Mouse (Mus musculus): ENCODE measurements at regions not wholly inside any gene's neighbourhood (a gene's known extent, or its start where the extent isn't known, plus 50 kb on each side); places are given as distances from the start of the nearest gene placed in this dataset.

DNA sequence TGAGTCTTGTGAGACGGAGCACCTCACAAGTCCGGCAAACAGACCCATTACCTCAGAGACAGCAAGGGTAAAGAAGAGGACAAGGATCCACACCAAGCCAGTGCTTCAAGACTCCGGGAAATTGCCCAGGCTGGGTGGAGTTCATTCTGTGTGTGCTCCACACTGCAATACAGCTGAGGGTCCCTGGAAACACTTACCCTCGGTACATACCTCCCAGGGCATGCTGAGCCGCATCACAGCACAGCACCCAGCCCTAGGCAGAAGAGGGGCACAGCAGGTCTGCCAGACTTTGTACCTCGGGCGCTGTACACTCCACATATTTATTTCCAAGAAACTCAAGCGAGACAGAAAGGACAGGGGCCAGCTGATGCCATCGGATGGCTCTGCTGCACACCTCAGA is 54.5 kb upstream of the Cmc1 start:
- no peak overlapping the region for H3K9ac ChIP-seq (replicated peaks; ENCODE audit: low read length, poor library complexity, severe bottlenecking)
- no peaks in the 10 kb centered on the region for H3K27me3 ChIP-seq (ENCODE audit: insufficient read depth, low read length)
- 90% methylated on average over 9 of the region's 9 CpGs for WGBS
- no peaks in the 10 kb centered on the region for H3K9me3 ChIP-seq (ENCODE audit: low read length)
- H3K27ac ChIP-seq (ENCODE audit: low read depth, low read length) = no peak overlapping the region
- no peaks in the 10 kb centered on the region for H3K4me1 ChIP-seq (ENCODE audit: insufficient read depth, low read length)
- H3K4me3 ChIP-seq (ENCODE audit: low read depth, low read length) = no peak overlapping the region
- H3K4me2 ChIP-seq (ENCODE audit: low read depth, low read length, poor library complexity, severe bottlenecking) = no peak overlapping the region
- DNase-seq (ENCODE audit: low spot score) (no peak), ATAC-seq (ENCODE audit: low FRiP score) (no peak)
- no peaks in the 10 kb centered on the region for H3K36me3 ChIP-seq (ENCODE audit: insufficient read depth, low read length)
- TF ChIP-seq CTCF (IDR thresholded peaks at IDR 0.05) = no peak

DNA sequence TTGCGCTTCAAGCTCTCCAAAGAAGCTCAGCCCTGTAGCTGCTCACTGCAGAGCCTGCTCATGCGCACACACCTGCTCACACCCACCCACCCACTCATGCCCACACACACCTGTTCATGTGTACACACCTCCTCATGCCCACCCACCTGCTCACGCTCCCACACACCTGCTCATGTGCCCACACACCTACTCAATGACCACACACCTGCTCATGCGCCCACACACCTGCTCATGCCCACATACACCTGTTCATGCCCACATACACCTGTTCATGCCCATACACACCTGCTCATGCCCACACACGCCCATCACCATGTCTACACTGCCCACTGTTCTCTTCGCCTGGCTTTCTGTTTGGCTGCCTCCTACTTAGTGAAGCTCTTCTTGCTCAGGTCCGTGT is 56.5 kb upstream of the Cmc1 start:
- no peak overlapping the region for H3K4me3 ChIP-seq (ENCODE audit: low read depth, low read length)
- no peaks in the 10 kb centered on the region for H3K27me3 ChIP-seq (ENCODE audit: insufficient read depth, low read length)
- H3K4me1 ChIP-seq (ENCODE audit: insufficient read depth, low read length) = no peaks in the 10 kb centered on the region
- H3K4me2 ChIP-seq (ENCODE audit: low read depth, low read length, poor library complexity, severe bottlenecking) = no peak overlapping the region
- ATAC-seq (ENCODE audit: low FRiP score) = no peak
- H3K36me3 ChIP-seq (ENCODE audit: insufficient read depth, low read length) = no peaks in the 10 kb centered on the region
- TF ChIP-seq CTCF (IDR thresholded peaks at IDR 0.05) = no peak
- no peak for DNase-seq (ENCODE audit: low spot score)
- WGBS = 89% methylated on average over 7 of the region's 7 CpGs
- H3K27ac ChIP-seq (ENCODE audit: low read depth, low read length) = no peak overlapping the region
- H3K9me3 ChIP-seq (ENCODE audit: low read length) = no peaks in the 10 kb centered on the region
- H3K9ac ChIP-seq (replicated peaks; ENCODE audit: low read length, poor library complexity, severe bottlenecking) = no peak overlapping the region

DNA sequence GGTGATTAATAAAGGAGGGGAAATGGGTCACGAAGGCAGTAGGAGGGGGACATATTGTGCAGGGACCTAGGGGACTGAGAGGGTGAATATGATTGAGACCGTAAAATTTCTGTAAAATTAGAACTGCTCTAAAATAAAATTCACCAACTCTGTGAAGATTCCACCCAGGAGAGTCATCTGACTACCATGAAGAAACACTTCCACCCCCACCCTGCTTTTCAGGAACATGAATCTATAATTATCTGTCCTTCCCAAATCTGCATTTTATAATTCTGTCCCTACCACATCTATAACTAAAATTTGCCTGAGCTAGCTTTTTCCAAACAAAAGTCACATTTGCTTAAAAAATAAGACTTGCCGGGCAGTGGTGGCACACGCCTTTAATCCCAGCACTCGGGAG is 69.7 kb upstream of the Cmc1 start:
- no peak overlapping the region for H3K4me2 ChIP-seq (ENCODE audit: low read depth, low read length, poor library complexity, severe bottlenecking)
- no peaks in the 10 kb centered on the region for H3K27me3 ChIP-seq (ENCODE audit: insufficient read depth, low read length)
- ATAC-seq (ENCODE audit: low FRiP score) (no peak), DNase-seq (ENCODE audit: low spot score) (no peak)
- no peaks in the 10 kb centered on the region for H3K36me3 ChIP-seq (ENCODE audit: insufficient read depth, low read length)
- H3K27ac ChIP-seq (ENCODE audit: low read depth, low read length) = no peak overlapping the region
- WGBS = 95% methylated on average over 5 of the region's 5 CpGs
- no peaks in the 10 kb centered on the region for H3K4me1 ChIP-seq (ENCODE audit: insufficient read depth, low read length)
- no peak overlapping the region for H3K4me3 ChIP-seq (ENCODE audit: low read depth, low read length)
- H3K9ac ChIP-seq (replicated peaks; ENCODE audit: low read length, poor library complexity, severe bottlenecking) = no peak overlapping the region
- H3K9me3 ChIP-seq (ENCODE audit: low read length) = 0 out of 2 replicates have a peak, but pooled peaks cover 3% of the 10 kb centered on the region
- no peak for TF ChIP-seq CTCF (IDR thresholded peaks at IDR 0.05)

GRCm38 (mm10) chr9:118221186-118221585 is 71.2 kb upstream of the Cmc1 start:
- H3K4me1 ChIP-seq (ENCODE audit: insufficient read depth, low read length) = no peaks in the 10 kb centered on the region
- H3K36me3 ChIP-seq (ENCODE audit: insufficient read depth, low read length) = no peaks in the 10 kb centered on the region
- H3K4me2 ChIP-seq (ENCODE audit: low read depth, low read length, poor library complexity, severe bottlenecking) = no peak overlapping the region
- no peaks in the 10 kb centered on the region for H3K27me3 ChIP-seq (ENCODE audit: insufficient read depth, low read length)
- WGBS = 79% methylated on average over 14 of the region's 14 CpGs
- H3K27ac ChIP-seq (ENCODE audit: low read depth, low read length) = no peak overlapping the region
- DNase-seq (ENCODE audit: low spot score) (no peak), ATAC-seq (ENCODE audit: low FRiP score) (no peak)
- no peaks in the 10 kb centered on the region for H3K9me3 ChIP-seq (ENCODE audit: low read length)
- TF ChIP-seq CTCF (IDR thresholded peaks at IDR 0.05) = no peak
- no peak overlapping the region for H3K4me3 ChIP-seq (ENCODE audit: low read depth, low read length)
- no peak overlapping the region for H3K9ac ChIP-seq (replicated peaks; ENCODE audit: low read length, poor library complexity, severe bottlenecking)

DNA sequence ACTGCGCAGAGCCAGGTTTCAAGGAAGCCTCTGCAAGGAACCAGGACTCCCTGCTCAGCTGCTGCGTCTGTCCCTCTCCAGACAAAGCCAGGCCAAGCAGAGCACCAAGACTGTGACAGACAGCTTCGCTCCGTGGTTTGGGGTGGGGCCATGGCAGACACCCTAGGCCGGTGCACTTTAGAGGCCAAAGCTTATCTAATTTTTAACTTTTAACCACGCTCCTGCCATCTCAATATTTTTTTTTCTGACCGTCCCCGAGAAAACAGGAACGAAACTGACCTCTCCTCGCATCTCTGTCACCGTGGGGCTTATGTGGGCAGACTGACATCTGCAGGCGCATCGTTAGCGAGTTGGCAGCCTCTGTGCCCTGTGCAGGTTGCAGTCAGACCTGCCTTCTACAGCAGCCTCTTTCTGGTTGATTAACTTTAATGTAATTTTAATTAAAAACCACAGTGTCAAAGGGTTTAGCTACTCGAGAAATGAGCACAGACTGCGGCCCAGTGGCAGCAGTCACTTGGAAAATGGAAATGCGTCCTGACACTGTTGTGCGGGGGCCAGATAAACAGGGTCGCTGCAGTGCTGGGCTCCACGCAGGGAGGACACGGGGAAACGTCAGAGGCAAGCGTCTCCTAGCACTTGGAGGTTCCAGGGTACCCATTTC is 77.6 kb upstream of the Cmc1 start:
- Histone ChIP-seq H3K9ac (replicated peaks; ENCODE audit: low read length, poor library complexity, severe bottlenecking) (no peak overlapping the region), H3K4me1 (ENCODE audit: insufficient read depth, low read length) (no peaks in the 10 kb centered on the region), H3K27ac (ENCODE audit: low read depth, low read length) (no peak overlapping the region), H3K9me3 (ENCODE audit: low read length) (no peaks in the 10 kb centered on the region), H3K27me3 (ENCODE audit: insufficient read depth, low read length) (no peaks in the 10 kb centered on the region), H3K4me2 (ENCODE audit: low read depth, low read length, poor library complexity, severe bottlenecking) (0 out of 2 replicates have a peak overlapping the region, but pooled peaks have one; percentile 18), H3K36me3 (ENCODE audit: insufficient read depth, low read length) (no peaks in the 10 kb centered on the region), H3K4me3 (ENCODE audit: low read depth, low read length) (no peak overlapping the region)
- DNase-seq (ENCODE audit: low spot score) = peak; percentile 77
- ATAC-seq (ENCODE audit: low FRiP score) = peak; percentile 20; the same call in 1 of the 2 replicates
- no peak for TF ChIP-seq CTCF (IDR thresholded peaks at IDR 0.05)
- WGBS = 34% methylated on average over 23 of the region's 23 CpGs

DNA sequence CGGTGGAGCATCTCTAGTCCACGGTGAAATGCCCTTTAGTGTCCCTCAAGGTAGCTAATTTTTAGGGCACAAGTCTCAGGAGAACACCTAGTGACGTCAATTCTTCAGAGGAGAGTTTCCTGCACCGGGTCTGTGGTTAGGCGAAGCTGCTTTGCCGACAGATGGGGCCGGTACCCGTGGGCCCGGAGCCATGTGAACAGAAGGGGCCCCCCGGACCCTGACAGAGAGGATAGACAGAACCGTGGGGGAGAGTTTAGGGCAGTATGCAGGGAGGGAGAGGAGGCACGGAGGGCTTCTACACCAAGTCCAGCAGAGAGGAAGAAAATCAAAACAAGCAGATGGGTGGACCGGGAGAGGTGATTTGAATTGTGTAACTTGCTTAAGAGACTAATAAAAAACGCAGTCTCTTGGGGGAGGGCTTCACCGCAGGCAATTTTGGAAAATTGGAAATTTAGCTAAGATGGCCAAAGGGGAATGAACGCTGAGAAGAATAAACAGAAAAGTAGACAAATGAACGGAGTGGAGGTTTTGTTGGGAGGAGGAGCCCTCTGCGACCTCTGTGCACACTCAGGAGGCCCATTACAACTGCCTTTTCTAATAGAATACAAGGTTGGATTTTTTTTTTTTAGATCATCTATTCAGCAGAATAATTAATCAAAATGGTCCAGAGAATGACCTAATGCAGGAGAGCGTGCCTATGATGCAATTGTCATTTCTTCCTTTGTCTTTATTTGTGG is 78.9 kb upstream of the Cmc1 start:
- Histone ChIP-seq H3K4me2 (ENCODE audit: low read depth, low read length, poor library complexity, severe bottlenecking) (no peak overlapping the region), H3K4me1 (ENCODE audit: insufficient read depth, low read length) (no peaks in the 10 kb centered on the region), H3K9ac (replicated peaks; ENCODE audit: low read length, poor library complexity, severe bottlenecking) (no peak overlapping the region), H3K27ac (ENCODE audit: low read depth, low read length) (no peak overlapping the region), H3K9me3 (ENCODE audit: low read length) (no peaks in the 10 kb centered on the region), H3K4me3 (ENCODE audit: low read depth, low read length) (no peak overlapping the region), H3K27me3 (ENCODE audit: insufficient read depth, low read length) (no peaks in the 10 kb centered on the region), H3K36me3 (ENCODE audit: insufficient read depth, low read length) (no peaks in the 10 kb centered on the region)
- 56% methylated on average over 19 of the region's 19 CpGs for WGBS
- peak; percentile 54 for DNase-seq (ENCODE audit: low spot score)
- no peak for TF ChIP-seq CTCF (IDR thresholded peaks at IDR 0.05)
- ATAC-seq (ENCODE audit: low FRiP score) = no peak
